Mouse (Mus musculus) urinary bladder, postnatal 10 days (tissue): ENCODE results near the gene Sh3gl3.

Source experiments
- DNase-seq: peaks from one replicate; pipeline ENCODE4 v3.0.0; 2022; ENCODE audit warnings: low spot score

The Sh3gl3 gene

GRCm38 (mm10) chr7:82173540-82173939 is at the start of gene Sh3gl3:
Gene Sh3gl3 (plus strand): TSS chr7:82173840.
- no peak for DNase-seq

- DNase-seq = no peak
These were observed 35.4 kb upstream of the Sh3gl3 start for GRCm38 (mm10) chr7:82138196-82138595.

GRCm38 (mm10) chr7:82147151-82147550 is 26.5 kb upstream of the Sh3gl3 start:
- no peak for DNase-seq

GRCm38 (mm10) chr7:82164681-82165080 is 9.0 kb upstream of the Sh3gl3 start:
- DNase-seq = no peak

- DNase-seq = no peak
These were observed 1.1 kb downstream of the Sh3gl3 start for GRCm38 (mm10) chr7:82174571-82175326.

- DNase-seq = no peak
These were observed 1.7 kb downstream of the Sh3gl3 start for GRCm38 (mm10) chr7:82175327-82175721.

GRCm38 (mm10) chr7:82176192-82176591 is 2.6 kb downstream of the Sh3gl3 start:
- DNase-seq = no peak

GRCm38 (mm10) chr7:82177336-82177735 is 3.7 kb downstream of the Sh3gl3 start:
- DNase-seq = no peak

- no peak for DNase-seq
These were observed 7.3 kb downstream of the Sh3gl3 start for GRCm38 (mm10) chr7:82180919-82181318.

- DNase-seq = no peak
These were observed 9.1 kb downstream of the Sh3gl3 start for GRCm38 (mm10) chr7:82182781-82183180.

GRCm38 (mm10) chr7:82191604-82192003 is 18.0 kb downstream of the Sh3gl3 start:
- no peak for DNase-seq

- no peak for DNase-seq
These were observed 18.9 kb downstream of the Sh3gl3 start for GRCm38 (mm10) chr7:82192512-82192911.

GRCm38 (mm10) chr7:82203111-82203510 is 29.5 kb downstream of the Sh3gl3 start:
- no peak for DNase-seq

GRCm38 (mm10) chr7:82204014-82204784 is 30.6 kb downstream of the Sh3gl3 start:
- DNase-seq = no peak

- no peak for DNase-seq
These were observed 31.3 kb downstream of the Sh3gl3 start for GRCm38 (mm10) chr7:82204975-82205374.

GRCm38 (mm10) chr7:82206787-82207186 is 33.1 kb downstream of the Sh3gl3 start:
- no peak for DNase-seq

- no peak for DNase-seq
These were observed 47.8 kb downstream of the Sh3gl3 start for GRCm38 (mm10) chr7:82221380-82221933.

- no peak for DNase-seq
These were observed 50.5 kb downstream of the Sh3gl3 start for GRCm38 (mm10) chr7:82223906-82224846.

GRCm38 (mm10) chr7:82233201-82233600 is 59.6 kb downstream of the Sh3gl3 start:
- DNase-seq = no peak

GRCm38 (mm10) chr7:82234010-82234897 is 60.6 kb downstream of the Sh3gl3 start:
- DNase-seq = no peak

- no peak for DNase-seq
These were observed 61.3 kb downstream of the Sh3gl3 start for GRCm38 (mm10) chr7:82234898-82235290.
